Mouse (Mus musculus) cerebellum, adult (tissue): ENCODE measurements around the gene Ercc6.

ENCODE experiments used
- ATAC-seq: cut with Nextera tagmentation; 2 replicates; pipeline ENCODE4 v1.9.2; 2017; ENCODE audit warnings: mild to moderate bottlenecking, moderate library complexity, mixed read lengths; ENCODE audit not compliant: insufficient number of reproducible peaks, low FRiP score, low TSS enrichment

Gene Ercc6

GRCm38 (mm10) chr14:32513336-32514032, at the start of gene Ercc6:
Gene Ercc6 (plus strand): TSS chr14:32513521.
- ATAC-seq = peak; percentile 89

GRCm38 (mm10) chr14:32464601-32465505, 48.5 kb upstream of the Ercc6 start, which contains the start of gene Slc18a3:
Gene Slc18a3 (minus strand): TSS chr14:32464850.
- ATAC-seq = no peak

- ATAC-seq = no peak
These were observed 47.8 kb upstream of the Ercc6 start for GRCm38 (mm10) chr14:32465506-32465870.

- ATAC-seq = no peak
These were observed 47.4 kb upstream of the Ercc6 start, which contains the start of gene Chat for GRCm38 (mm10) chr14:32465889-32466288. Gene Chat (minus strand): TSS chr14:32465989.

- no peak for ATAC-seq
These were observed 45.7 kb upstream of the Ercc6 start for GRCm38 (mm10) chr14:32467606-32468005.

- ATAC-seq = peak; percentile 86
These were observed 40.3 kb upstream of the Ercc6 start for GRCm38 (mm10) chr14:32472996-32473395.

- no peak for ATAC-seq
These were observed 36.8 kb upstream of the Ercc6 start for GRCm38 (mm10) chr14:32476559-32476958.

GRCm38 (mm10) chr14:32477581-32477980, 35.7 kb upstream of the Ercc6 start:
- ATAC-seq = no peak

GRCm38 (mm10) chr14:32482061-32482460, 31.3 kb upstream of the Ercc6 start:
- ATAC-seq = 0 out of 2 replicates have a peak, but pooled peaks have one; percentile 38

- no peak for ATAC-seq
These were observed 20.8 kb upstream of the Ercc6 start for GRCm38 (mm10) chr14:32492521-32492920.

GRCm38 (mm10) chr14:32496115-32496850, 17.0 kb upstream of the Ercc6 start:
- no peak for ATAC-seq

- ATAC-seq = no peak
These were observed 12.0 kb upstream of the Ercc6 start for GRCm38 (mm10) chr14:32501303-32501702.

- no peak for ATAC-seq
These were observed 10.3 kb upstream of the Ercc6 start for GRCm38 (mm10) chr14:32502764-32503688.

- no peak for ATAC-seq
These were observed 9.4 kb upstream of the Ercc6 start for GRCm38 (mm10) chr14:32503897-32504296.

- no peak for ATAC-seq
These were observed 7.0 kb upstream of the Ercc6 start for GRCm38 (mm10) chr14:32506329-32506728.

GRCm38 (mm10) chr14:32507216-32507615, 6.1 kb upstream of the Ercc6 start:
- ATAC-seq = no peak

- ATAC-seq = no peak
These were observed 5.1 kb upstream of the Ercc6 start for GRCm38 (mm10) chr14:32508105-32508835.

- no peak for ATAC-seq
These were observed 3.8 kb upstream of the Ercc6 start for GRCm38 (mm10) chr14:32509443-32509961.

- no peak for ATAC-seq
These were observed 409 bp upstream of the Ercc6 start for GRCm38 (mm10) chr14:32512912-32513311.
